Mouse (Mus musculus) A20 (cell line): Measurements from ENCODE around the gene Fcgbp.
"Not testable (repeated sequence)": the region's sequence is repeated elsewhere in the genome, so short reads cannot be mapped to it uniquely, and the experiment has no call there.

Experiments used
- DNase-seq: peaks from one replicate; pipeline ENCODE4 v3.0.0-alpha.2; 2011; ENCODE audit warnings: low read depth, low spot score

Fcgbp gene

DNA sequence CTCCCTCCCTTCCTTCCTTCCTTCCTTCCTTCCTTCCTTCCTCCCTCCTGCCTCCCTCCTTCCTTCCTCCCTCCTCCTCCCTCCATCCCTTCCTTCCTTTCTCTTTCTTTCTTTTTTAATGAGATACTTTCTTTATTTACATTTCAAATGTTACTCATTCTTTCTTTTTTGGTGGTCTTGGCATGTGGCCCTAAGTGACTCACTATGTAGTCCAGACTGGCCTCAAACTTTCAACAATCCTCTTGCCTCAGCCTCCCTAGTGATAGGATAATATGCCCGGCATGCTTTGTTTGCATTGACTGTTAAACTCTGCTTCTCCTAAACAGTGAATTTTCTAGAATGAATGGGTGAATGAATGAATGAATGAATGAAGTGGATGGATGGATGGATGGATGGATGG, 78.8 kb downstream of the Fcgbp start:
- no peak for DNase-seq

DNA sequence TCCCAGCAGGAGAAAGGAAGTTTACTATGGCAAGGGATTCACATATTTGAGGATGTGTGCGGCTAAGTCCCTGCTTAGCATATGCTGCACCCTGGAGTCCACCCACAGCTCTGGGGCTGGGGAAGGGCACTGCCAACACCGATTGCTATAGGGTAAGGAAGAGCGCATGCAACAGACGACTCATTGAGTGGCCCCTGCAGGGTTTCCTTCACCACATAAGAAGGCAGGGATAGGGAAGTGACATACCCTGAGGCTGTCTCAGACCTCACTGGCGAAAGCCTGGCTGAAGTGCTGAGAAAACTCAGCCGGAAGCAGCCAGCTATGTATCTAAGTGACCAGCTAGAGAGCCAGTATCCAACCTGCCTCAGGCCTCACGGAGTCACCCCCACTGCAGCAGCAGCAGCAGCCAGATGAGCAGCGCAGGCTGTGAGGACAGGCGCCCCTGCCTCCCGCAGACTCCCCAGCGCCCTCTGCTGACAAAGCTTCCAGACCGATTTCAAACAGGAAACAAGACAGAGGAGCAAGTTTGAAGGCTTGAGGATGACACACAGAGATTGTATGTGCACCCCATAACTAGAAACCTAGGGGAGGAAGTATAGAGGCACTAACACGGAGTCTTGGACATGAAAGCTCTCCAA, 80.7 kb downstream of the Fcgbp start:
- peak; percentile 67 for DNase-seq

DNA sequence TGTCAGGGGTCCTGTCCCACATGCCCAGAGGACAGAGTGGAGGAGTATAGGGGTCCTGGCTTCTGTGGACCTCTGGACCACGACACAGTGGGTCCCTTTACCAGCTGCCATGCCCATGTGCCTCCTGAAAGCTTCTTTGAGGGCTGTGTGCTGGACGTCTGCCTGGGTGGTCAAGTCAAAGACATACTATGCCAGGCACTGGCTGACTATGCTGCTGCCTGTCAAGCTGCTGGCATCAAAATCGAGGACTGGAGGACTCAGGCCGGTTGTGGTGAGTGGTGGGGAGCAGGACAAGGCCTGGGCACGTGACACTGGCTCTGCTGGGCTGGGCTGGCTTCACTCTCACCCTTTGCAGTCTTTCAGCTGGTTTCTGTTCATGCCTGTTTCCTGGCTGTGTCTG, 82.6 kb downstream of the Fcgbp start:
- DNase-seq, result not testable (repeated sequence)

- no peak for DNase-seq
These were observed 88.3 kb downstream of the Fcgbp start for GRCm38 (mm10) chr7:28159292-28159691.

GRCm38 (mm10) chr7:28159893-28160292, 88.9 kb downstream of the Fcgbp start:
- DNase-seq, result no peak

- DNase-seq, result no peak
These were observed 90.2 kb downstream of the Fcgbp start for GRCm38 (mm10) chr7:28161163-28161749.

DNA sequence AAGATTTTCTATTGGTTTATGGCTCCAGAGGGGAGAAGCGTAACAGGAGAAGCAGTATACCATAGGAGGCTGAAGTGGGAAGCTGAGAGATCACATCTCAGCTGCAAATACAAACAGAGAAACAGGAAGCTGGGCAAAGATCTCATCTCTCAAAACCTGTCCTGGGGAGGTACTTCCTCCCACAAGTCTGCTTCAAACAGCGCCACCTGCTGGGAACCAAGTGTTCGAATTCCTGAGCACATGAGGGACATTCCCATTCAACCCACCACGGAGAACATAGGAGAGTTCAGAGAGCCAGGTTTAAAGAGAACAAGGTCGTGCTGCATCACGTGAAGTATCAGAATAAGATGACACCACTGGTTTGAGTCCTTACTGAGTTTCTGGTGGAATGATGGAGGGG, 94.4 kb downstream of the Fcgbp start:
- DNase-seq, result peak; percentile 31

DNA sequence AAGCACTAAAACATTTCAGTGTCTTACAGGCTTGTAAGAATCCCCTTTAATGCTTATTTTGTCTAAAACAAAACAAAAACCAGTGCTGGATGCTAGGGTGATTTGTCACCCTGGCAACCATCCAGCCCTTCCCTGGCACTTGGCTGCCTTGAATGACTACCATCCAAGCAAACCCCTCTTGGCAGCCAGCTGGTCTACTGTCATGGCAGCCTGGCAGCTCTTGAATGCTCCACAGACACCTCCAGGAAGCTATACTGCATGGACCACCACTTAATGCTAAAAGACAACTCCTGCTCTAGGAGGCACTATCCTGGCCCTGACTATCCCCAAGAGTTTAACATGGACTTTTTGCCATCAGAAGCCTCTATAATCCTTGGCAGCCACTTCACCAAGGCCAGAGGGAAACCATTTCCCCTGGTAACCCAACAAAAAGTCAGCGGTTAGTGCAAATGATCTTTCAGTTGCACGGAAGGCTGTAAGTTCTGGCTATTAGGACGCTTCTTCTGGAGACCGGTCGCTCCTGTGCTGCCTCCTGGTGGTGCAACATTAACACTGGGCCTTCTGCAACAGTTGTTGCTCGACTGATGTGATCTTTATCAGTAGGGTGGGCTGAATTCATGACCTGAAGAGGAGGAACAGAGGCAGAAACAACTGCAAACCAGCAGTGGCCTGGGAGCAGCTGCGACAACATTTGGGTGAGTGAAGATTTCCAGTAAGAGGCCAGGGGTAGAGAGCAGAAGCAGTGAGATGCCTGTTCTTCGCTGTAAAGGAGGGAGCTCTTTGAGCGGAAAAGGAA, 97.5 kb downstream of the Fcgbp start:
- peak; percentile 87 for DNase-seq

GRCm38 (mm10) chr7:28169489-28170422, 98.7 kb downstream of the Fcgbp start, which contains the start of gene Fbl:
Gene Fbl, plus strand, starts transcription at chr7:28169710.
- DNase-seq, result peak; percentile 95
